Mouse (Mus musculus) C2C12 (cell line): Measurements from ENCODE around the gene Cdc25a.

ENCODE experiments used
- CTCF ChIP-seq: IDR thresholded peaks from one replicate; pipeline ENCODE4 v1.5.1; 2011; ENCODE audit not compliant: control insufficient read depth, insufficient read depth, insufficient read length
- MAX ChIP-seq: IDR thresholded peaks from one replicate; pipeline ENCODE4 v1.6.1; 2011; ENCODE audit warnings: mild to moderate bottlenecking, control low read depth
- USF1 ChIP-seq: IDR thresholded peaks from one replicate; pipeline ENCODE4 v1.6.1; 2011; ENCODE audit warnings: low read depth, mild to moderate bottlenecking, control low read depth, moderate library complexity

GRCm38 (mm10) chr9:109850099-109850498 is 25.3 kb upstream of the Cdc25a start:
- TF ChIP-seq USF1 (no peak), CTCF (no peak), MAX (no peak)
